Mouse (Mus musculus): Measurements from ENCODE around the gene Snurf.

Gene Snurf

GRCm38 (mm10) chr7:60004606-60005330 lies at the start of gene Snurf, which contains the start of gene Gm38393:
Gene Snurf, minus strand, starts transcription at chr7:60005049.
Gene Gm38393, minus strand, starts transcription at chr7:60005064.
- DNase-seq = peak; percentile 73 to 83

GRCm38 (mm10) chr7:60047481-60048201 lies 42.8 kb upstream of the Snurf start:
- no peak for DNase-seq

GRCm38 (mm10) chr7:60013186-60013585 lies 8.3 kb upstream of the Snurf start:
- no peak for DNase-seq

- no peak for DNase-seq
Measured at GRCm38 (mm10) chr7:60007727-60008360, 3.0 kb upstream of the Snurf start.

- DNase-seq = no peak
Measured at GRCm38 (mm10) chr7:60006262-60006661, 1.4 kb upstream of the Snurf start.

- DNase-seq = peak; percentile 2 to 56
Measured at GRCm38 (mm10) chr7:60003921-60004605, 786 bp downstream of the Snurf start.

GRCm38 (mm10) chr7:60003006-60003865 lies 1.6 kb downstream of the Snurf start:
- DNase-seq = no peak

- DNase-seq = no peak
Measured at GRCm38 (mm10) chr7:59978646-59979045, 26.2 kb downstream of the Snurf start.
